Mouse (Mus musculus) bone marrow, adult 2 months (tissue): ENCODE measurements at regions not wholly inside any gene's neighbourhood (a gene's known extent, or its start where the extent isn't known, plus 50 kb on each side); places are given as distances from the start of the nearest gene placed in this dataset.

Source experiments
- CTCF ChIP-seq: fragments of 200-500 bp; IDR thresholded peaks from 2 replicates; pipeline ENCODE4 v1.5.1; 2011; ENCODE audit warnings: low read length, control low read depth; ENCODE audit not compliant: control insufficient read depth, insufficient read depth
- POLR2A ChIP-seq: fragments of 200-500 bp; IDR thresholded peaks from 2 replicates; pipeline ENCODE4 v1.6.1; 2011; ENCODE audit warnings: low read depth, mild to moderate bottlenecking, control low read depth, low read length, borderline replicate concordance; ENCODE audit not compliant: control insufficient read depth

GRCm38 (mm10) chr9:30186261-30186660, 223.3 kb upstream of the Ntm start:
- TF ChIP-seq CTCF, result no peak
- TF ChIP-seq POLR2A, result no peak
